Mouse (Mus musculus) brain, embryonic 14.5 days (tissue): ENCODE data around the gene Kndc1.

Experiments
- CTCF ChIP-seq: fragments of 200-500 bp; IDR thresholded peaks from 2 replicates; pipeline ENCODE4 v1.5.1; 2012; ENCODE audit warnings: inconsistent platforms, mild to moderate bottlenecking, moderate library complexity, borderline replicate concordance; ENCODE audit not compliant: insufficient read depth, insufficient read length; ENCODE audit errors: extremely low read depth
- POLR2A ChIP-seq: fragments of 200-500 bp; IDR thresholded peaks from 2 replicates; pipeline ENCODE4 v1.6.1; 2012; ENCODE audit warnings: mild to moderate bottlenecking, inconsistent platforms, borderline replicate concordance; ENCODE audit not compliant: poor library complexity, insufficient read depth, insufficient read length, severe bottlenecking; ENCODE audit errors: extremely low read depth

DNA sequence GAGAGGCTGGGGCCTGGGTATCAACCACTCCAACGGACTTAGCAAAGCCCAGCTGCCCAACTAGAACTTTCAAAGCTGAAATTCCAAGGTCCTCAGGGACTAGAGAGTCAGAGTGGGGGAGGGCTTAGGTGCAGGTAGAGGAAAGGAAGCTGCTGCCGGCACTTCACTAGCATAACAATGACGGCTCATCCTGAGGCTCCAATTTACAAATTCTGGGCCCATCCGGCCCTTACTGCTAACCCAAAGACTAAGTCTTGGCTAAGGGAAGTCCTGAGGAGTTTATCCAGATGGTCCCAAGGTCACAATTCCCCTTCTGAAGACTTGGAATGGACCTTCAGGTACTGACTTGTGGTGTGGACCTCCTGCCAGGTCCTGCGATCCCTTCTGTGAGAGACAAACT, 51.0 kb downstream of the Kndc1 start:
- no peak for TF ChIP-seq CTCF
- no peak for TF ChIP-seq POLR2A
